Mouse (Mus musculus) hindbrain, embryonic 11.5 days (tissue): ENCODE results near the gene Rad51d. TPM values are rescaled to one million over a fixed set of nuclear protein-coding genes. Genes with fewer than 3 reads are reported as not detected.

Source experiments
- ATAC-seq: fragments of 200-750 bp; cut with Nextera tagmentation; 2 replicates; pipeline ENCODE4 v1.8.0; 2017; ENCODE audit warnings: mild to moderate bottlenecking, moderate TSS enrichment, moderate library complexity; ENCODE audit not compliant: low FRiP score
- DNase-seq: peaks from one replicate; pipeline ENCODE4 v3.0.0-alpha.2; 2015; ENCODE audit warnings: low spot score
- H3K27ac ChIP-seq: fragments of 300-500 bp; sonication (generic); 2 replicates; pipeline ENCODE4 v1.5.1; 2014; ENCODE audit warnings: mild to moderate bottlenecking, low read depth, low read length
- H3K27me3 ChIP-seq: fragments of 300-500 bp; sonication (generic); 2 replicates; pipeline ENCODE4 v1.6.1; 2014; ENCODE audit warnings: mild to moderate bottlenecking, low read length, moderate library complexity, mixed read lengths; ENCODE audit not compliant: control insufficient read depth, insufficient read depth
- H3K36me3 ChIP-seq: fragments of 300-500 bp; sonication (generic); 2 replicates; pipeline ENCODE4 v1.6.1; 2014; ENCODE audit warnings: mild to moderate bottlenecking, low read length, moderate library complexity, mixed read lengths; ENCODE audit not compliant: control insufficient read depth, insufficient read depth
- H3K4me1 ChIP-seq: fragments of 300-500 bp; sonication (generic); replicated peaks from 2 replicates; pipeline ENCODE4 v1.6.1; 2014; ENCODE audit warnings: low read length, mixed read lengths; ENCODE audit not compliant: control insufficient read depth, insufficient read depth
- H3K4me2 ChIP-seq: fragments of 300-500 bp; sonication (generic); replicated peaks from 2 replicates; pipeline ENCODE4 v1.6.1; 2014; ENCODE audit warnings: mild to moderate bottlenecking, low read depth, low read length
- H3K4me3 ChIP-seq: fragments of 300-500 bp; sonication (generic); 2 replicates; pipeline ENCODE4 v1.5.1; 2014; ENCODE audit warnings: low read depth, low read length
- H3K9ac ChIP-seq: fragments of 300-500 bp; sonication (generic); 2 replicates; pipeline ENCODE4 v1.6.1; 2014; ENCODE audit warnings: low read depth, low read length
- H3K9me3 ChIP-seq: fragments of 300-500 bp; sonication (generic); 2 replicates; pipeline ENCODE4 v1.6.1; 2016; ENCODE audit warnings: low read length; ENCODE audit not compliant: control insufficient read depth
- WGBS: fragments of 180-500 bp; shearing (Covaris S2); extraction: QIAGEN DNeasy Blood & Tissue Kit; methylation state at CpG from one replicate; pipeline ENCODE4 v1.1.7; 2014; 5-methylcytosine and 5-hydroxymethylcytosine counted together
- polyA plus RNA-seq: library from polyadenylated mRNA; unstranded; fragments of >200 nt; fragmentation: Nextera tagmentation; extraction: Ambion mirVana; gene quantifications from 2 replicates; pipeline ENCODE4 v1.2.1, GENCODE M21; 2014

Gene Rad51d
- polyA plus RNA-seq, 1 experiment from 2014 or later = 14.6 TPM

DNA sequence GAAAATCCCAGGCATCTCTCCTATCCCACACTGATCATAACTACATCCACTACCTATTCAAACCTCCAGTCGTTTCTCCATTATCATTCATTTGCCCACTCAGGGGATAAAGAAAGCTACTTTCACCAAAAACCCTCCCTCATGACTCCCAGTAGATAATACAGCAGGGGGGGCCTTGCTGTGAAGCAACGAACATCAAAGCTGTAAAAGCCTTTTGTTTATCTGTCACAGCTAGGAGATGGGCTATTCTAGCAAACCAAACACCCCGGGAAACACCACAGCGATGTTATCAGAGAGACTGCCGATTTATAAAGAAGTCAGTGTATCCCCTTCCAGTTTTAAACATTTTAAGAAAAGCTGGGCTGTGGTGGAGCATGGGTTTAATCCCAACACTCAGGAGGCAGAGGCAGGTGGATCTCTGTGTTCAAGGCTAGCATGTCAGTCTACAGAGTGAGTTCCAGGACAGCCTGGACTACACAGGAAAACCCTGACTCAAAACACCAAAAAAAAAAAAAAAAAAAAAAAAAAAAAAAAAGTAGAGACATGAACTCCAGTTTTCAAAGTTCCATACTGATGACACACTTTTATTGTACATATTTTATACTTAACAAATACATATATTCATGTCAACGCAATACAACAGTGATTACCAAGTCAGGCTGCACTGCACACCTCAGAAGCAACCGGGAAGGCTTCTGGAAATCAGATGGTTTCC, 23.4 kb downstream of the Rad51d start:
- no peak overlapping the region for H3K27ac ChIP-seq
- no peak overlapping the region for H3K4me2 ChIP-seq

DNA sequence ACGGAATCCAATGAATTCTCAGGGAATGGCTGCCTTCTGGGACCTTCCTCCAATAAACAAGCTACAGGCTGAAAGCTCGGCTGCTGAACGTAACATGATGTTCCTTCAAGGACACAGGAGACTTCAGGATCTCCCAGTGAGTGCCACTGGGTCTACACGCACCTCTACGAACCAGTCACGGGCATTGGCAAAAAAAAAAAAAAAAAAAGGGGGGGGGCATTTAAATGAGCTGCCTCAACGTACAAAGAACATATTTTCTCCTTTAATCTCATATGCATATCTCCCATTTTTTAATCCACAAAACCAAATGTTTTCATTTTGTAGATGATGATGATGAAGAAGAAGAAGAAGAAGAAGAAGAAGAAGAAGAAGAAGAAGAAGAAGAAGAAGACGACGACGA, 24.5 kb downstream of the Rad51d start:
- ATAC-seq (no peak), DNase-seq (no peak)
- H3K27ac ChIP-seq = no peak overlapping the region
- no peaks in the 10 kb centered on the region for H3K9me3 ChIP-seq
- H3K4me3 ChIP-seq = no peak overlapping the region
- H3K4me1 ChIP-seq = no peaks in the 10 kb centered on the region
- H3K4me2 ChIP-seq = no peak overlapping the region
- H3K27me3 ChIP-seq = no peaks in the 10 kb centered on the region
- WGBS = 84% methylated on average over 10 of the region's 10 CpGs
- no peaks in the 10 kb centered on the region for H3K36me3 ChIP-seq
- no peak overlapping the region for H3K9ac ChIP-seq

More for the DNA sequence above, 23.4 kb downstream of the Rad51d start:
- ATAC-seq (no peak), DNase-seq (no peak)
- no peak overlapping the region for H3K4me3 ChIP-seq
- no peaks in the 10 kb centered on the region for H3K27me3 ChIP-seq
- H3K36me3 ChIP-seq = no peaks in the 10 kb centered on the region
- H3K4me1 ChIP-seq = no peaks in the 10 kb centered on the region
- no peak overlapping the region for H3K9ac ChIP-seq
- 25% methylated on average over 7 of the region's 7 CpGs for WGBS
- H3K9me3 ChIP-seq = no peaks in the 10 kb centered on the region

DNA sequence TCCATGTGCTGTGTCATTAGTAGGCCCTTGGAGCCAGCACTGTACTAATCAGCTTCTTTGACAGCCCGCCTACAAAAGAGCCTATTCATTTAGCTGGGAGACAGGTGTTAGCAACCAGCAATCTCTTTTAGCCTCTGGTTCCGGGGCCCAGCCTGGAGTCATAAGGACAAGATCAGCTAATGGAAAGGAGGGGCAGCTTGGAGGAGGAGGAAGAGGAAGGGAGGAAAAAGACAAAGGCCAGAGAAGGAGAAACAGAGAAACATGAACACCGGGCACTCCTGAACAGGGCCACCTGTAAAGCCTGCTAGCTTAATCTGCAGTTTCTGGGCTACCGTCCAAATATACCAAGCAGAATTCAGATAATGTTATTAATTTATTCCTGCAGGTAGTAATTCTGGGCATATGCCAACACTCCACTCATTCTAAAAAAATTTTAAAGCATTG, 26.9 kb downstream of the Rad51d start:
- H3K27ac ChIP-seq = no peak overlapping the region
- no peak overlapping the region for H3K9ac ChIP-seq
- H3K4me1 ChIP-seq = no peaks in the 10 kb centered on the region
- no peaks in the 10 kb centered on the region for H3K27me3 ChIP-seq
- H3K9me3 ChIP-seq = no peaks in the 10 kb centered on the region
- no peak overlapping the region for H3K4me2 ChIP-seq
- ATAC-seq = no peak
- H3K4me3 ChIP-seq = no peak overlapping the region
- DNase-seq = peak; percentile 14
- WGBS = 64% methylated on average over 4 of the region's 4 CpGs
- H3K36me3 ChIP-seq = no peaks in the 10 kb centered on the region

DNA sequence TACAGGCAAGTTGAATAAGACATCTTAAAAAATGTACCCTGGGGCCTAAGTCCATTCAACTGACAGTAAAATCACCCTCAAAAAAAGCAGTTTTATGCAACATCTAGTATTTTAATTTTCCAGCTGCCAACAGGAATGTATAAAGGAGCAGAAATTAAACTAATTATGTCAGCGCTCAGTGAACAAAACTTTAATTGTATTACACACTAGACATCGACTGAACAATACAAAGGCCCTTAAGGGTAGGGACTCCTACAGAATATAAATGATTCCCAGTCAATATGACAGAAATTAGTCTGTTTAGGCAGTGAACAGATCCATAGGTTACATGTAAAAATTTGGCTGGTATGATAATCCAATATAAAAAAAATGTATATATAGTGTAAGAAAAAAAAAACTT, 27.4 kb downstream of the Rad51d start:
- no peak overlapping the region for H3K4me2 ChIP-seq
- no peaks in the 10 kb centered on the region for H3K9me3 ChIP-seq
- no peaks in the 10 kb centered on the region for H3K36me3 ChIP-seq
- H3K27me3 ChIP-seq = no peaks in the 10 kb centered on the region
- DNase-seq (no peak), ATAC-seq (no peak)
- no peak overlapping the region for H3K9ac ChIP-seq
- no peak overlapping the region for H3K27ac ChIP-seq
- H3K4me3 ChIP-seq = no peak overlapping the region
- 64% methylated on average over 2 of the region's 2 CpGs for WGBS
- no peaks in the 10 kb centered on the region for H3K4me1 ChIP-seq

DNA sequence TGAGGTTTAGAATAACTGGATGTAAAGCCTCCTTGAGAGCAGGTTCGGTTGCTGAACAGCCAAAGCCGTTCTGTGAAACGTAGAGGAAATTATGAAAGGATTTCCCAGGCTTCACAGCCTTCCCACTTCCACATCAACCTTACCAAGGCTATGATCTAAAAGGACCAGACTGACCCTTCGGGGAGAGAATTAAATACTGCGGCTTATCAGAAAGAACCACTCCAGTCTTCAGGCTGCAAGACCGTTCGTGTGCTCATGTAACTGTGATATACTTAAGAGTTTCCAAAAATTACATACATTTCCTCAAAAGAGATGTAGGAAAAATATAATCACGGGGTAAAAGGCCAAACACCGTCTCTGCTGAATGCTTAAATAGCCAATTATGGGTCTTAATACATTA, 27.8 kb downstream of the Rad51d start:
- Histone ChIP-seq H3K4me3 (no peak overlapping the region), H3K27ac (no peak overlapping the region), H3K9me3 (no peaks in the 10 kb centered on the region), H3K4me2 (no peak overlapping the region), H3K4me1 (no peaks in the 10 kb centered on the region), H3K9ac (no peak overlapping the region), H3K27me3 (no peaks in the 10 kb centered on the region), H3K36me3 (no peaks in the 10 kb centered on the region)
- ATAC-seq = no peak
- WGBS = 88% methylated on average over 9 of the region's 9 CpGs
- DNase-seq = no peak

DNA sequence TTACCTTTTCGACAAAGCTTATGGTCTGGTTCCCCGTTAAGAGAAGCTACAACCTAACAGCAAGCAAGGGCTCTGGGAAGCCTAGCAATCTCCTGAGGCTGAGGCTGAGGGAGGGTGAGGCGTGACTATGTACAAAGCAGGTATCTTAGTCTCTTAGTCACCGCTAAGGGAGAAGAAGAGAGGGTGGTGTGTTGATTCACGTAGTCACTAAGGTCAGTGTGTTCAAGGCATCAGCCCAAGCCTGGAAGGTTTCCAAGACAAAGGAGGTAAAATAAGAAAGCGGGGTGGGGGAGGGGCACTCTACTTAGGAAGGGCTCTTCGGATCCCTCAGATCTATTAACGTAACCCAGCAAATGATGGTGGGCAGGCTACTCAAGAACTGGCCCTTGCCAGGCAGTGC, 28.9 kb downstream of the Rad51d start:
- H3K27ac ChIP-seq = no peak overlapping the region
- H3K27me3 ChIP-seq = no peaks in the 10 kb centered on the region
- no peak overlapping the region for H3K9ac ChIP-seq
- WGBS = 72% methylated on average over 8 of the region's 8 CpGs
- no peaks in the 10 kb centered on the region for H3K4me1 ChIP-seq
- no peak overlapping the region for H3K4me2 ChIP-seq
- no peak overlapping the region for H3K4me3 ChIP-seq
- no peaks in the 10 kb centered on the region for H3K9me3 ChIP-seq
- DNase-seq (no peak), ATAC-seq (no peak)
- H3K36me3 ChIP-seq = no peaks in the 10 kb centered on the region

DNA sequence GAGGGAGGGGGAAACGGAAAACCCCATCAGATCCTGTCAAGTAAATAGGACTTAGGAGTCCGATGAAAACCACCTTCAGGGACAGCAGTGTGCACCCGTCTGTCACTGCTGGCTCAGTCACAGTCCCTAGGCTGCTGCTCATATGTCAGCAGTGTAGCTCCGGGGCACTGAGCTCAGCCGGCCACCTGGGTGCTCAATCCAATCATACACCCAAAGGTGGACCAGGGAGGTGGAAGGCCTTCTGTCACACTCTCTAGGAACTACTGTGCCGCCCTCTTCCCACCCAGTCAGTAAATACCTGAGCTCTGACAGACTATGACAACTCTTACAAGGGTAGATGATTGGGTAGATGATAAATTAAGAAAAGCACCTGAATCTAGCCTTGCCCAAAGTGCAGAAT, 29.7 kb downstream of the Rad51d start:
- H3K27ac ChIP-seq = no peak overlapping the region
- DNase-seq (no peak), ATAC-seq (no peak)
- H3K27me3 ChIP-seq = no peaks in the 10 kb centered on the region
- H3K9ac ChIP-seq = no peak overlapping the region
- 66% methylated on average over 6 of the region's 6 CpGs for WGBS
- H3K9me3 ChIP-seq = no peaks in the 10 kb centered on the region
- H3K4me2 ChIP-seq = no peak overlapping the region
- H3K4me3 ChIP-seq = no peak overlapping the region
- no peaks in the 10 kb centered on the region for H3K36me3 ChIP-seq
- no peaks in the 10 kb centered on the region for H3K4me1 ChIP-seq

DNA sequence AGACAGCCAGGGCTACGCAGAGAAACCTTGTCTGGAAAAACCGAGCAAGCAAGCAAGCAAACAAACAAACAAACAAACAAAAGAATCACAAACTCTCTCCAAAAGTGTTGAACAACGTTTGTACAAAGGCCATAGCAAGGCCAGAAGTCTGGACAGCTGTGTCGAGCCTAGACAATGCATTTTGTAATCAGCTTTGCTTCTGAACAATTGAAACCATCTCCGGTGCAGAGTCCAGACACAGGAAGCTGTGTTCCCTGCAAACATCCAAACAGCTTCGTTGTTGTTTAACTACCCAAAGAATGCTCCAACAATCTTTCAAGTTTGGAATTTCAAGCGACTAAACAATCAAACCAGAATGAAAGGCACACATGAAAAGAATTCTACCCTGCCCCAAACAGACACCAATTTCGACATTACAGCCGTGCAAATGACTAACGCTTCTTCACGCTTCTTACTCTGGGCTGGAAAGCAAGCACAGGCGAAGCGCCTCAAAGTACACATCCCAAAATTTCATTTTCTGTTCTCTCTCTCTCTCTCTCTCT, 33.0 kb downstream of the Rad51d start:
- Histone ChIP-seq H3K27ac (no peak overlapping the region), H3K36me3 (no peaks in the 10 kb centered on the region), H3K4me3 (no peak overlapping the region), H3K4me2 (no peak overlapping the region), H3K4me1 (no peaks in the 10 kb centered on the region), H3K27me3 (no peaks in the 10 kb centered on the region), H3K9me3 (no peaks in the 10 kb centered on the region), H3K9ac (no peak overlapping the region)
- 74% methylated on average over 13 of the region's 13 CpGs for WGBS
- ATAC-seq = no peak
- DNase-seq = no peak

DNA sequence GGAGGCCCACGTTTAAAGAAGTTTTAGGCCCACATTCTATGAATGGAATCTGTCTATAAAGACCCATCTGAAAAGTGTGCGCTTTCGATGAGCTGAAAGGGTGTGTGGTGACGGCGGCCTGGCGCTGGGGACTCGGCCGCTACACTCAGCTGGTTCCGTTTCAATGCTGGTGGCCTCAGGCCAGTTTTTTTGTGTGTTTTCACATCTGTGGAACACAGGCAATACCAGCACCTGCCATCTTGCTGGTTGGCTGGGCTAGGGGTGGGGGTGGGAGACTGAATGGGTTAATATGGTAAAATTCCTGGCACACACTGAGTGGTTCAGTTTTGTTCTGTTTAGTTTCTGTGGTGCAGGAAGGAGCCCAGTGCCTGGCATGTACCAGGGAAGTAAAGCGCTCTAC, 34.4 kb downstream of the Rad51d start:
- Histone ChIP-seq H3K9me3 (no peaks in the 10 kb centered on the region), H3K9ac (no peak overlapping the region), H3K4me2 (no peak overlapping the region), H3K27me3 (no peaks in the 10 kb centered on the region), H3K36me3 (no peaks in the 10 kb centered on the region), H3K4me1 (no peaks in the 10 kb centered on the region), H3K4me3 (no peak overlapping the region), H3K27ac (no peak overlapping the region)
- 69% methylated on average over 10 of the region's 10 CpGs for WGBS
- DNase-seq (no peak), ATAC-seq (no peak)
